Mouse (Mus musculus) lung, postnatal 0 days (tissue): ENCODE measurements at regions not wholly inside any gene's neighbourhood (a gene's known extent, or its start where the extent isn't known, plus 50 kb on each side); places are given as distances from the start of the nearest gene placed in this dataset.
A peak's percentile ranks its signal among the peaks of the same experiment; 100 is the strongest.

ENCODE experiments used
- ATAC-seq: fragments of 200-750 bp; cut with Nextera tagmentation; 2 replicates; pipeline ENCODE4 v1.8.0; 2017; ENCODE audit warnings: moderate library complexity
- DNase-seq: peaks from one replicate; pipeline ENCODE4 v3.0.0-alpha.2; 2016; ENCODE audit warnings: low spot score
- H3K27ac ChIP-seq: fragments of 300-500 bp; sonication (generic); 2 replicates; pipeline ENCODE4 v1.5.1; 2014; ENCODE audit warnings: antibody characterized with exemption, mild to moderate bottlenecking, low read length, mixed read lengths
- H3K27me3 ChIP-seq: fragments of 300-500 bp; sonication (generic); replicated peaks from 2 replicates; pipeline ENCODE4 v1.6.1; 2014; ENCODE audit warnings: low read length, mixed read lengths; ENCODE audit not compliant: insufficient read depth
- H3K36me3 ChIP-seq: fragments of 300-500 bp; sonication (generic); 2 replicates; pipeline ENCODE4 v1.6.1; 2014; ENCODE audit warnings: low read length, mixed read lengths; ENCODE audit not compliant: insufficient read depth
- H3K4me1 ChIP-seq: fragments of 300-500 bp; sonication (generic); 2 replicates; pipeline ENCODE4 v1.6.1; 2014; ENCODE audit warnings: antibody characterized with exemption, low read depth, low read length, mixed read lengths; ENCODE audit not compliant: insufficient read depth
- H3K4me2 ChIP-seq: fragments of 300-500 bp; sonication (generic); replicated peaks from 2 replicates; pipeline ENCODE4 v1.6.1; 2014; ENCODE audit warnings: low read depth, mild to moderate bottlenecking, low read length, moderate library complexity, mixed read lengths
- H3K4me3 ChIP-seq: fragments of 300-500 bp; sonication (generic); 2 replicates; pipeline ENCODE4 v1.5.1; 2014; ENCODE audit warnings: low read depth, low read length
- H3K9ac ChIP-seq: fragments of 300-500 bp; sonication (generic); replicated peaks from 2 replicates; pipeline ENCODE4 v1.6.1; 2014; ENCODE audit warnings: low read depth, mild to moderate bottlenecking
- H3K9me3 ChIP-seq: fragments of 300-500 bp; sonication (generic); 2 replicates; pipeline ENCODE4 v1.6.1; 2016; ENCODE audit warnings: low read length, mixed read lengths
- CTCF ChIP-seq: IDR thresholded peaks from 2 replicates; pipeline ENCODE4 v1.5.1; 2016; ENCODE audit warnings: antibody characterized with exemption, mild to moderate bottlenecking
- EP300 ChIP-seq: IDR thresholded peaks from 2 replicates; pipeline ENCODE4 v1.6.1; 2016; ENCODE audit warnings: antibody characterized with exemption, mild to moderate bottlenecking, control low read depth
- WGBS: fragments of 180-500 bp; shearing (Covaris S2); extraction: QIAGEN DNeasy Blood & Tissue Kit; methylation state at CpG from one replicate; pipeline ENCODE4 v1.1.7; 2014; 5-methylcytosine and 5-hydroxymethylcytosine counted together

- H3K9ac ChIP-seq, result no peak overlapping the region
- no peaks in the 10 kb centered on the region for H3K27me3 ChIP-seq
- no peaks in the 10 kb centered on the region for H3K36me3 ChIP-seq
- no peak for TF ChIP-seq CTCF
- no peak for TF ChIP-seq EP300
- no peaks in the 10 kb centered on the region for H3K4me1 ChIP-seq
- DNase-seq (no peak), ATAC-seq (no peak)
- no peaks in the 10 kb centered on the region for H3K9me3 ChIP-seq
- no peak overlapping the region for H3K4me3 ChIP-seq
- H3K27ac ChIP-seq, result no peak overlapping the region
- H3K4me2 ChIP-seq, result no peak overlapping the region
- WGBS, result 88% methylated on average over 4 of the region's 4 CpGs
These were observed 158.7 kb downstream of the Evx1 start for GRCm38 (mm10) chr6:52472008-52472407.

- ATAC-seq (no peak), DNase-seq (no peak)
- Histone ChIP-seq H3K4me1 (no peaks in the 10 kb centered on the region), H3K36me3 (no peaks in the 10 kb centered on the region), H3K4me2 (no peak overlapping the region), H3K9me3 (no peaks in the 10 kb centered on the region), H3K27me3 (no peaks in the 10 kb centered on the region), H3K27ac (no peak overlapping the region), H3K4me3 (no peak overlapping the region), H3K9ac (no peak overlapping the region)
- no peak for TF ChIP-seq CTCF
- TF ChIP-seq EP300, result no peak
- WGBS, result 79% methylated on average over 12 of the region's 12 CpGs
These were observed 159.8 kb downstream of the Evx1 start for GRCm38 (mm10) chr6:52473042-52473589.

GRCm38 (mm10) chr6:52473924-52474323 is 160.6 kb downstream of the Evx1 start:
- Histone ChIP-seq H3K4me1 (peaks cover 4% of the 10 kb centered on the region; the same call in 1 of the 2 replicates), H3K27ac (no peak overlapping the region), H3K4me2 (no peak overlapping the region), H3K27me3 (no peaks in the 10 kb centered on the region), H3K4me3 (no peak overlapping the region), H3K9ac (no peak overlapping the region), H3K9me3 (no peaks in the 10 kb centered on the region), H3K36me3 (no peaks in the 10 kb centered on the region)
- DNase-seq, result no peak
- TF ChIP-seq CTCF (no peak), EP300 (no peak)
- 36% methylated on average over 11 of the region's 11 CpGs for WGBS
- no peak for ATAC-seq

GRCm38 (mm10) chr6:52475676-52476075 is 162.4 kb downstream of the Evx1 start:
- Histone ChIP-seq H3K36me3 (no peaks in the 10 kb centered on the region), H3K9me3 (no peaks in the 10 kb centered on the region), H3K27me3 (no peaks in the 10 kb centered on the region), H3K4me3 (no peak overlapping the region), H3K4me2 (no peak overlapping the region), H3K9ac (no peak overlapping the region), H3K4me1 (peaks cover 5% of the 10 kb centered on the region; the same call in 1 of the 2 replicates), H3K27ac (no peak overlapping the region)
- no peak for ATAC-seq
- TF ChIP-seq EP300 (no peak), CTCF (no peak)
- DNase-seq, result no peak
- WGBS, result 88% methylated on average over 8 of the region's 8 CpGs

- Histone ChIP-seq H3K36me3 (no peaks in the 10 kb centered on the region), H3K9ac (no peak overlapping the region), H3K4me1 (peaks cover 5% of the 10 kb centered on the region; the same call in 1 of the 2 replicates), H3K4me3 (no peak overlapping the region), H3K9me3 (no peaks in the 10 kb centered on the region), H3K4me2 (no peak overlapping the region), H3K27me3 (no peaks in the 10 kb centered on the region), H3K27ac (no peak overlapping the region)
- DNase-seq (no peak), ATAC-seq (no peak)
- TF ChIP-seq EP300 (no peak), CTCF (no peak)
- 58% methylated on average over 7 of the region's 7 CpGs for WGBS
These were observed 163.3 kb downstream of the Hibadh start for GRCm38 (mm10) chr6:52476907-52477306.

- Histone ChIP-seq H3K4me1 (peaks cover 5% of the 10 kb centered on the region; the same call in 1 of the 2 replicates), H3K4me3 (no peak overlapping the region), H3K36me3 (no peaks in the 10 kb centered on the region), H3K27ac (no peak overlapping the region), H3K9ac (no peak overlapping the region), H3K9me3 (no peaks in the 10 kb centered on the region), H3K4me2 (no peak overlapping the region), H3K27me3 (no peaks in the 10 kb centered on the region)
- DNase-seq (peak; percentile 62), ATAC-seq (peak; percentile 85)
- TF ChIP-seq EP300, result peak; percentile 86
- no peak for TF ChIP-seq CTCF
- WGBS, result 55% methylated on average over 7 of the region's 7 CpGs
These were observed 162.8 kb downstream of the Hibadh start for GRCm38 (mm10) chr6:52477380-52477779.

GRCm38 (mm10) chr6:52478624-52479023 is 161.6 kb downstream of the Hibadh start:
- peaks cover 5% of the 10 kb centered on the region; the same call in 1 of the 2 replicates for H3K4me1 ChIP-seq
- H3K27ac ChIP-seq, result peak overlapping the region; percentile 52; the same call in 1 of the 2 replicates
- DNase-seq (no peak), ATAC-seq (no peak)
- no peaks in the 10 kb centered on the region for H3K9me3 ChIP-seq
- TF ChIP-seq CTCF, result no peak
- TF ChIP-seq EP300, result no peak
- no peaks in the 10 kb centered on the region for H3K27me3 ChIP-seq
- H3K9ac ChIP-seq, result no peak overlapping the region
- H3K4me3 ChIP-seq, result no peak overlapping the region
- H3K36me3 ChIP-seq, result no peaks in the 10 kb centered on the region
- 67% methylated on average over 2 of the region's 2 CpGs for WGBS
- no peak overlapping the region for H3K4me2 ChIP-seq
